Mouse (Mus musculus): ENCODE measurements around the gene Olfr695. TPM values are rescaled to one million over a fixed set of nuclear protein-coding genes. Genes with fewer than 3 reads are reported as not detected.
"Not testable (repeated sequence)": the region's sequence is repeated elsewhere in the genome, so short reads cannot be mapped to it uniquely, and the experiment has no call there.

Gene Olfr695
- total RNA-seq (2014; fragmentation: Nextera tagmentation) (not detected in 2 replicates), total RNA-seq (2017) (not detected in 2 replicates)

DNA sequence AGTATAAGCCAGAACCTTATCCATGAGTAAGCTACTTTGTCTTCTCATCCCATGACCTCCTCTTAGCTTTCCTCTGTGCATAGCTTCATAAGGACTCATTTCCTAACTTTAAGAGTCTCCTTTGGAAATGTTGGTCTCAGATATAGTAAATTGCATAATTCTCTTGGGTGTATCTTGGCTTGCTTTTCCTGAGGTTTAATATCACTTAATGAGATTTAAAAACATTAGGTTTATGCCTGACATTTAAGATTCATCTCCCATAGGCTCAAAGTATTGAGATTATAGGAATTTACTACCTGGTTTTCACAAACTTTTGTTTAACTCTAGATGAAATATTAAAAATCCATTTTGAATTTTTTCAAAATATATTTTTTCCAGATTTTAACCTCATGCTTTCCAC lies at the start of gene Olfr695:
Olfr695 (minus strand) TSS at position 101 of the 400 bp plus-strand sequence.
- no peak for ATAC-seq (replicated peaks; ENCODE audit: low FRiP score, low TSS enrichment, poor library complexity, severe bottlenecking)

DNA sequence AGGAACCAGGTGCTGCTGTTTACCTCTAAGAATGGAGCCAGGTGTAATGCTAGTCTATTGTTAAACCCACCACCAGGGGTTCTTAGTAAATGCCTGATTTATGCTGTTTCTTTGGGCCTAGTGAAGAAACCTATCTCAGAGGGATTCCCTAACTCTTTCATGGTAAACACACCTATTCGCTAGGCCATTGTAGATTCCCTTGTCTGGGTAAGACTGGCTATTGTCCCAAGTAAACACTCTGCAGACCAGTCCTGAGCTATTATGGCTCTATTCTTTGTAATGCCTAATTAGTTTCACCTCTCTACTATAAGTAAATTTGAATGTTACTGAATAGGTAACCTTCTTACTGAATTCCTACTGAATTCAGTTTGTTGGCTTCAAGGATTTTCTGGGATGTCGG lies 44.8 kb upstream of the Olfr695 start:
- not testable (repeated sequence) for ATAC-seq (replicated peaks; ENCODE audit: low FRiP score, low TSS enrichment, poor library complexity, severe bottlenecking)

DNA sequence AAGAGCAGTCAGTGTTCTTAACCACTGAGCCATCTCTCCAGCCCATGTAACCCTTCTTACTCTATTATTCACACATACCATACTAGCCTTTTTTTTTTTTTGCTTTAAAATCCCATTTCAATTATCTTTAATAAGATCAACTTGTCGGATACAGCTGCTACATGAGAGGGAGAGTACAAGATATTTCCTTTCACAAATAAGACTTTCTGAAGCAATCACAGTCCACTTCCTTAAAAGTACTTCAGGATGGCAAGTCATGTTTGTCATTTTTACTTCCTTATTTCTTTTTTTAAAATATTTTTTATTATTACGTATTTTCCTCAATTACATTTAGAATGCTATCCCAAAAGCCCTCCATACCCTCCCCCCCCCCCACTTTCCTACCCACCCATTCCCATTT lies 42.6 kb upstream of the Olfr695 start:
- no peak for ATAC-seq (replicated peaks; ENCODE audit: low FRiP score, low TSS enrichment, poor library complexity, severe bottlenecking)

DNA sequence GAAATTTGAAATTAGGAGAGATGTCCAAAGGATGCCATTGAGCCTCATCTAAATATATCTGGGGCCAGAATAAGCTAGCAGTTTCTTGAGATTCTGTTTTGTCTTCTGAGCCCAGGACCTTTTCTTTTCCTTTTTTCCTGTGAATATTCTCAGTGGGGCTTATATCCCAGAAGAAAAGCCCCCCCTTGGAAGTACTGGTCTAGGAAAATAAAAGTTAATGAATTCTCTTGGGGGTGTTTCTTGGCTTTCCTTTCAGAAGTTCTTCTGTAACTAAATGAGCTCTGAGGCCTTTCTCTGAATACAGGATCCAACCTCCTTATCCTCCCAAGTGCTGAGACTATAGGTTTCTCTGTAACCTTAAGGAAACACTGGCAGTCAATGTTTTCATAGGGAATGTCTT lies 39.1 kb upstream of the Olfr695 start, which contains the start of gene Olfr698:
Olfr698 (minus strand) TSS at position 101 of the 400 bp plus-strand sequence.
- no peak for ATAC-seq (replicated peaks; ENCODE audit: low FRiP score, low TSS enrichment, poor library complexity, severe bottlenecking)

DNA sequence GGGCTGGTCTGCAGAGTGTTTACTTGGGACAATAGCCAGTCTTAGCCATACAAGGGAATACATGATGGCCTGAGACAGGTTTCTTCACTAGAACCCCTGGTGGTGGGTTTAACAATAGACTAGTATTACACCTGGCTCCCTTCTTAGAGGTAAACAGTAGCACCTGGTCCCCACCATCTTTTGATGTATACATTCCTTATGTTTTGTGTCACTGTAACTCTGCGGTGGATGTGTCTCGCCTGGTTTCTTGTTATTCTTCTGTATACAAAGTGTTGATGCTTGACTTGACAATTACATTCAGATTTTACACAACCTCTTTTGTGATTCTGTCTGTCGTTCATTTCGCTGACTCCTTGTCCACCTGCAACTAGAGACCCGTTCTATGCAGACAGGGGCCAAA lies 29.6 kb upstream of the Olfr695 start:
- ATAC-seq (replicated peaks; ENCODE audit: low FRiP score, low TSS enrichment, poor library complexity, severe bottlenecking): no peak

DNA sequence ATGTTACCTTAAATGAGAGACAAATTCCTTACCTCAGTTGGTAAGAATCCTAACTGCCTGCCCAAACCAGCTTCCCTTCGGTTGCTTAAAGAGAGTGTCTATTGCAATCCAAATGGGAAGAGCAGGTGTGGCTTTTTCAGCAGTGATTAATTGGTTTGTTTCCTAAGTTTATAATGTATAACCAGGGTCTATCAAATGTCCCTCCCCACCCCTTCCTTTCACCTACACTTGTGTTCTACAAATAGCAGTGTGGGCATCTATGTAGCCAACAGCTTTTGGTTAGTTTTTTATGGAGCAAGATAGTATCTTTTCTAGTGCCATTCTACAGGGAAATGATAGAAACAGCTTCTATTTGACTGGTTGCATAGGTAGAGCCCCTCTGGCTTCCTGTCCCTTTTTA lies 26.1 kb upstream of the Olfr695 start, which contains the start of gene Olfr697:
Olfr697 (minus strand) TSS at position 101 of the 400 bp plus-strand sequence.
- no peak for ATAC-seq (replicated peaks; ENCODE audit: low FRiP score, low TSS enrichment, poor library complexity, severe bottlenecking)

DNA sequence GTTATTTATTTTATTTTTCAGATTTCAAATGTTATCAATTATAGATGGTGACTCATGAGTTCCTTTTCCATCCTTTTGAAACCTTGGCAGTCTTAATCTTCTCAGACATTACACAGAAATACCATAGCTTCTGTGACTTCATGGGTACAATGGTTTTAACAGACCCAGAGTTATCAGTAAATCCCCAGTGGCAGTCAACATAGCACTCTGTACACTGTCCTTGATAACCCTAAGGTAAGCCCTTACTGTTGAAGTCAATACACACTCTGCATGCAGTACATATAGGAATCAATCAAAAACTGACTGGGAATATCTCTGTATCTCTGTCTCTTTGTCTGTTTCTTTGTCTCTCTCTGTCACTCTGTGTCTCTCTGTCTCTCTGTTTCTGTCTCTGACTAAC lies 20.8 kb upstream of the Olfr695 start:
- peak; percentile 61 for ATAC-seq (replicated peaks; ENCODE audit: low FRiP score, low TSS enrichment, poor library complexity, severe bottlenecking)

DNA sequence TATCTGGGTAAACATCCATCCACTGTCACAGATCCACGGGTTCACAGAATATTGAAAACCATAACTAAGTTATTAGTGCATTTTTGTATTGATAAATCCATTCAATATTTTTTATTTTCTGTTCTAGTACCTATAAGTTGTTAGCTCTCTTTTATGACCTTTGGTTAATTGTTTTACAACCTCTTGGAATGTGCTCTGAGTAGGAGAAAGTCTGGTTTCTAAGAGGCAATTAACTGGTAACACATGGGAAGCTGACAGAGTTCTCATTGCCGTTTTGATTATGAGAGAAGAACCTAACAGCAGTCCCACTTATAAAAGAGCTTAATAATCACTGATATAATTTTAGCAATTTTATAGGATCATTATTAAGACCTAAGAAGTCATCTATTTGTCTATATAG lies 17.5 kb upstream of the Olfr695 start:
- no peak for ATAC-seq (replicated peaks; ENCODE audit: low FRiP score, low TSS enrichment, poor library complexity, severe bottlenecking)

DNA sequence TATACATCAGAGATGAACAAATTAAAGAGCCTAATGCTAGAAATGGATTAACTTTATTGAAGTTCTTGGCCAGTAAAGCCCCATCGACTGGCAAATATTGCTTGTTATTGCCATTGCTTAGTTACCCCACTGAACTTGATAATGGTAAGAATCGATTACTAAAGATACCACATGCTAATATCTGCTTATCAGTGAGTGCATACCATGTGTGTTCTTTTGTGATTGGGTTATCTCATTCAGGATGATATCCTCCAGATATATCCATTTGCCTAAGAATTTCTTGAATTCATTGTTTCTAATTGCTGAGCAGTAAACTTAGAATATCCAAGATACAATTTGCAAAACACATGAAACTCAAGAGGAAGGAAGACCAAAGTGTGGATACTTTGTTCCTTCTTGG lies 9.5 kb upstream of the Olfr695 start:
- ATAC-seq (replicated peaks; ENCODE audit: low FRiP score, low TSS enrichment, poor library complexity, severe bottlenecking): not testable (repeated sequence)

DNA sequence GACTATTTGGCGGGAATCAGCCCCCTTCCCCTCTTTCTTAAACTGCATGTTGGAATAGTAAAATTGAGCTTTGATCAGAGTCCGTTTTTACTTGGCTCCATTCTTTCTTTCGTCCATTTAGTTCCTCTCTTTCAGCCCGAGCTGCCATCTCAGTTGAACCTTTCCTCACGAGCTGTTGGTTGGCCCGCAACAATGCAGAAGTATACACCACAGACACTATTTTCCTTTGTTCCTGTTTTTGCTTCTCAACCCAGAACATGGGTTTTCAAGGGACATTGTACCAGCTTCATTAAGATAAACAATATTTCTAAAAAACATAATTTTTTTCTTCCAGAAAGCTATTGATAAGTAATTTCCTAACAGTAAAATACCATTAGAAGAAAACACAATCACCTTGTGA lies 4.7 kb downstream of the Olfr695 start:
- ATAC-seq (replicated peaks; ENCODE audit: low FRiP score, low TSS enrichment, poor library complexity, severe bottlenecking): no peak

DNA sequence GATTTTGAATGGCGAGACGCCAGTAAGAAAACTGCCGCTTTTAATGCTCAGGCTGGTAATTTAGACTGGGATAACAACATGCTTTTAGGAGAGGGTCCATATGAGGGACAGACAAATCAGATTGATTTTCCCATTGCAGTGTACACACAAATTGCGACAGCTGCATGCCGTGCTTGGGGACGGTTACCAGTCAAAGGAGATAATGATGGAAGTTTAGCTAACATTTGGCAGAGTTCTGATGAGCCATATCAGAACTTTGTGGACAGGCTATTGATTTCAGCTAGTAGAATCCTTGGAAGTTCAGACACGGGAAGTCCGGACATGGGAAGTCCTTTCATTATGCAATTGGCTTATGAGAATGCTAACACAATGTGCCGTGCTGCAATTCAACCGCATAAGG lies 8.5 kb downstream of the Olfr695 start:
- ATAC-seq (replicated peaks; ENCODE audit: low FRiP score, low TSS enrichment, poor library complexity, severe bottlenecking): not testable (repeated sequence)

DNA sequence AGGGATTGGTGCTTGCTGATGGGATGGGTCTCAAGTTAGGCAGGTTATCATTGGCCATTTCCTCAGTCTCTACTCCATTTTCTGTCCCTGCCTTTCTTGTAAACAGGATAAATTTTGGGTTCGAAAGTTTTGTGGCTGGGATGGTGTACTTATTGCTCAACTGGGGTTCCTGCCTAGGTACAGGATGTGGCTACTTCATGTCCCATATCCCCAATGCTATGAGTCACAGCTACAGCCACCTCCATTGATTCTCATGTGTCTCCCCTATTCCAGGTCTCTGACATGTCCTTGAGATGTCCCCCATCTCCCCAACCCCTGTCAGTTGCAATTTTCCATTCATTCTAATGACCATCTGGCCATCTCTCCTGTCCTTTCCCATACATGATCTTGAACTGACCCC lies 19.3 kb downstream of the Olfr695 start:
- no peak for ATAC-seq (replicated peaks; ENCODE audit: low FRiP score, low TSS enrichment, poor library complexity, severe bottlenecking)

DNA sequence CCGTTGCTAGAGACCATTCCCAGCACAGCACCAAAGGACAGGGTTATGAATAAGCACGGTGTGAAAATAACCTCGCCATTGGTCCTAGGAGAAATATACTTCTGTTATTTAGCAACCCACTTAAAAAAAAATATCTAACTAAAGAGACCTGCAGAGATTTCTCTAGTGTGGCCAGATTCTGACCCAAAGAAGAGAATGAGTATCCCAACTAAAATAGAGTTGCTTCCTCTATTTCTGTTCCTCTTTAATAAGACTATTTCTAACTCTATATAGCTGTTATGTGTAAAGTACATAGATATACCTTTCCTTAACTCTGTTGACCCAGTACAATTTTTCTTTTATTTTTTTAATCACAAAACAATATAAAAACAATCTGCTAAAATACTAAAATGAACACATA lies 23.2 kb downstream of the Olfr695 start:
- no peak for ATAC-seq (replicated peaks; ENCODE audit: low FRiP score, low TSS enrichment, poor library complexity, severe bottlenecking)

DNA sequence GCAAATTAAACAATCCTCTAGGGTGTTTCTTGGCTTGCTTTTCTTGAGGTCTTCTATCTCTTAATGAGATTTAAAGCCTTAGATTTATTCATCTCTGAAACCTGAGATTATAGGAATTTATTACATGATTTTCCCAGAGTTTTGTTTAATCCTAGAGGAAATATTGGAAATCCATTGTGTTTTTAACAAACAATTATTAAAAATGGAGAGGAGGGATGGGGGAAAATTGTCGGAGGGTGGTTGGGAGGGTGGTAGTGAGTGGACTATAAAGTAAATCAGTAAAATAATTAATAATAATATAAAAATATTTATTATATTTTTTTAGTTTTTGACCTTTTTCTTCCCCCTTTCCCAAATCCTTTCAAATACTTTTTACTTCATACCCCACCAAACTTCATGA lies 24.5 kb downstream of the Olfr695 start, which contains the start of gene Olfr694:
Olfr694 (minus strand) TSS at position 101 of the 400 bp plus-strand sequence.
- ATAC-seq (replicated peaks; ENCODE audit: low FRiP score, low TSS enrichment, poor library complexity, severe bottlenecking): no peak

DNA sequence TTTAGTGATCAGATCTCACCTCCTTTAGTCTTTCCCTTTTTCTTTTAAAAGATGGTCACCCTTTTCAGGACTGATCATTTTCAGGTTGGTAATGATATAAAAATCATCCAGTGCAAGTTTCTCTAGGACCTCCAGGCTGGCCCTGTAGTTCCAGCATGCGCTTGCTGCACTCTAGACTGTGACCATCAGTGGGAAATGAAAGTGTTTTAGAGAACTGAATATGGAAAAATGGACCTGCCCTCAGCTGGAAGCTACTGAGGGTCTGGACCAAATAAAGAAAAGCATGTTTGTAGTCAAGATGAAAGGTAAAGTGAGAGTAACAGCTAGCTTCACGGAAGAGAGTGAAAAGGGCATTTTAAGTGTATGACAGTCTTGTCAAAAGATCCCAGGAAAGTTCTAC lies 30.8 kb downstream of the Olfr695 start:
- no peak for ATAC-seq (replicated peaks; ENCODE audit: low FRiP score, low TSS enrichment, poor library complexity, severe bottlenecking)

DNA sequence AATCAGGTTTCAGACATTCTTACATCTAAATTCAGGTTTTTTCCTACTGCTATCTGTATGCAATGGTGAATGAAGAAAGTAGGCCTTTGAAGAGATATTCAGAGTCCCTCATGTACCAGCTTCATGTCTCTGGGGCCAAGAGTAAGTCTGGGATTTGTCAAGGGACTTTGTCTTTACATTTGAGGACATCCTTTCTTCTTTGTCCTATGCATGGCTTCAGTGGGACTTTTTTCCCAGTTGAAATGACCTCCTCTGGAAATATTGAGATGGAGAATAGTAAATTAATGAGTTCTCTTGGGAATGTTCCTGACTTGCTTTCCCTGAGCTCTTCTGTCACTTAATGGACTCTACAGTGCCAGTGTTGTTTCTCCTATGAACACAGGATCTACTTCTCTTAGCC lies 35.7 kb downstream of the Olfr695 start, which contains the start of gene Olfr693:
Olfr693 (minus strand) TSS at position 101 of the 400 bp plus-strand sequence.
- ATAC-seq (replicated peaks; ENCODE audit: low FRiP score, low TSS enrichment, poor library complexity, severe bottlenecking): no peak

Other genes starting within 250 kb of the Olfr695 start
- gene Olfr693, start 35.8 kb downstream of the Olfr695 start, total RNA-seq (2014; fragmentation: Nextera tagmentation): not detected in 2 replicates
- not detected in 2 replicates for gene Olfr693, start 35.8 kb downstream of the Olfr695 start, total RNA-seq (2017)
- gene Olfr694, start 24.6 kb downstream of the Olfr695 start, total RNA-seq (2014; fragmentation: Nextera tagmentation): not detected in 2 replicates
- gene Olfr694, start 24.6 kb downstream of the Olfr695 start, total RNA-seq (2017): not detected in 2 replicates
- gene Olfr697, start 26.0 kb upstream of the Olfr695 start, total RNA-seq (2014; fragmentation: Nextera tagmentation): not detected in 2 replicates
- gene Olfr697, start 26.0 kb upstream of the Olfr695 start, total RNA-seq (2017): not detected in 2 replicates
- gene Olfr698, start 39.0 kb upstream of the Olfr695 start, total RNA-seq (2014; fragmentation: Nextera tagmentation): not detected in 2 replicates
- gene Olfr698, start 39.0 kb upstream of the Olfr695 start, total RNA-seq (2017): not detected in 2 replicates
- gene Olfr699, start 76.8 kb upstream of the Olfr695 start, total RNA-seq (2014; fragmentation: Nextera tagmentation): not detected in 2 replicates
- gene Olfr699, start 76.8 kb upstream of the Olfr695 start, total RNA-seq (2017): not detected in 2 replicates
- not detected in 2 replicates for gene Olfr700, start 92.4 kb upstream of the Olfr695 start, total RNA-seq (2014; fragmentation: Nextera tagmentation)
- gene Olfr700, start 92.4 kb upstream of the Olfr695 start, total RNA-seq (2017): not detected in 2 replicates
- gene Olfr701, start 97.7 kb upstream of the Olfr695 start, total RNA-seq (2014; fragmentation: Nextera tagmentation): not detected in 2 replicates
- gene Olfr701, start 97.7 kb upstream of the Olfr695 start, total RNA-seq (2017): not detected in 2 replicates
- not detected in 2 replicates for gene Olfr702, start 117.5 kb upstream of the Olfr695 start, total RNA-seq (2014; fragmentation: Nextera tagmentation)
- gene Olfr702, start 117.5 kb upstream of the Olfr695 start, total RNA-seq (2017): not detected in 2 replicates
- not detected in 2 replicates for gene Olfr703, start 127.0 kb upstream of the Olfr695 start, total RNA-seq (2014; fragmentation: Nextera tagmentation)
- not detected in 2 replicates for gene Olfr703, start 127.0 kb upstream of the Olfr695 start, total RNA-seq (2017)
- not detected in 2 replicates for gene Olfr704, start 146.8 kb upstream of the Olfr695 start, total RNA-seq (2014; fragmentation: Nextera tagmentation)
- gene Olfr704, start 146.8 kb upstream of the Olfr695 start, total RNA-seq (2017): not detected in 2 replicates
- gene Olfr705, start 160.5 kb upstream of the Olfr695 start, total RNA-seq (2014; fragmentation: Nextera tagmentation): not detected in 2 replicates
- gene Olfr705, start 160.5 kb upstream of the Olfr695 start, total RNA-seq (2017): not detected in 2 replicates
- not detected in 2 replicates for gene Olfr706, start 171.8 kb upstream of the Olfr695 start, total RNA-seq (2014; fragmentation: Nextera tagmentation)
- gene Olfr706, start 171.8 kb upstream of the Olfr695 start, total RNA-seq (2017): not detected in 2 replicates
- not detected in 2 replicates for gene Olfr707, start 184.8 kb upstream of the Olfr695 start, total RNA-seq (2014; fragmentation: Nextera tagmentation)
- gene Olfr707, start 184.8 kb upstream of the Olfr695 start, total RNA-seq (2017): not detected in 2 replicates
- not detected in 2 replicates for gene Olfr1532-ps1, start 191.6 kb upstream of the Olfr695 start, total RNA-seq (2014; fragmentation: Nextera tagmentation)
- gene Olfr1532-ps1, start 191.6 kb upstream of the Olfr695 start, total RNA-seq (2017): not detected in 2 replicates
- gene Olfr709-ps1, start 215.8 kb upstream of the Olfr695 start, total RNA-seq (2014; fragmentation: Nextera tagmentation): not detected in 2 replicates
- gene Olfr709-ps1, start 215.8 kb upstream of the Olfr695 start, total RNA-seq (2017): not detected in 2 replicates
- gene Olfr710, start 231.9 kb upstream of the Olfr695 start, total RNA-seq (2014; fragmentation: Nextera tagmentation): not detected in 2 replicates
- not detected in 2 replicates for gene Olfr710, start 231.9 kb upstream of the Olfr695 start, total RNA-seq (2017)
- not detected in 2 replicates for gene Olfr6, start 247.5 kb upstream of the Olfr695 start, total RNA-seq (2014; fragmentation: Nextera tagmentation)
- not detected in 2 replicates for gene Olfr6, start 247.5 kb upstream of the Olfr695 start, total RNA-seq (2017)